Mouse (Mus musculus): ENCODE data around the gene Nrxn3. TPM values are rescaled to one million over a fixed set of nuclear protein-coding genes. Genes with fewer than 3 reads are reported as not detected.

The Nrxn3 gene
- polyA plus RNA-seq, 1 experiment, result 3.0 TPM

- Histone ChIP-seq H3K4me3 (no peak overlapping the region), H3K36me3 (ENCODE audit: control insufficient read depth, insufficient read depth) (no peaks in the 10 kb centered on the region), H3K27me3 (ENCODE audit: control insufficient read depth, insufficient read depth, insufficient read length) (no peaks in the 10 kb centered on the region), H3K4me2 (ENCODE audit: low read depth) (no peak overlapping the region), H3ac (ENCODE audit: control insufficient read depth, insufficient read length) (no peak overlapping the region), H3K79me2 (ENCODE audit: control insufficient read depth, insufficient read depth) (no peaks in the 10 kb centered on the region)
- TF ChIP-seq E2F4 (IDR thresholded peaks at IDR 0.05; ENCODE audit: insufficient read depth) (no peak), MYOD1 (IDR thresholded peaks at IDR 0.05; ENCODE audit: control insufficient read depth in 1 of 3, insufficient read length in 2 of 3, low read depth in 2 of 3) (no peak), USF1 (IDR thresholded peaks at IDR 0.05; ENCODE audit: low read depth) (no peak), POLR2AphosphoS2 (IDR thresholded peaks at IDR 0.05; ENCODE audit: insufficient read length, low read depth) (no peak), REST (IDR thresholded peaks at IDR 0.05; ENCODE audit: insufficient read depth, insufficient read length) (no peak), CEBPB (IDR thresholded peaks at IDR 0.05; ENCODE audit: insufficient read depth, poor library complexity, severe bottlenecking) (no peak), TCF12 (IDR thresholded peaks at IDR 0.05; ENCODE audit: insufficient read depth, poor library complexity, severe bottlenecking) (no peak), SRF (IDR thresholded peaks at IDR 0.05; ENCODE audit: control insufficient read depth, insufficient read length, low read depth) (no peak), MYOG (IDR thresholded peaks at IDR 0.05; ENCODE audit: control insufficient read depth in 1 of 3, insufficient read depth in 1 of 3, insufficient read length in 2 of 3, low read depth in 2 of 3) (no peak), MAX (IDR thresholded peaks at IDR 0.05; ENCODE audit: low read depth) (no peak), POLR2A (IDR thresholded peaks at IDR 0.05; ENCODE audit: insufficient read length, low read depth) (no peak)
Measured at GRCm38 (mm10) chr12:89554740-89555430, 832.2 kb downstream of the Nrxn3 start.

GRCm38 (mm10) chr12:89558921-89559320, 836.2 kb downstream of the Nrxn3 start:
- TF ChIP-seq POLR2AphosphoS2 (IDR thresholded peaks at IDR 0.05; ENCODE audit: insufficient read length, low read depth) (no peak), MYOD1 (IDR thresholded peaks at IDR 0.05; ENCODE audit: control insufficient read depth in 1 of 3, insufficient read length in 2 of 3, low read depth in 2 of 3) (no peak)
- H3K4me2 ChIP-seq (ENCODE audit: low read depth), result no peak overlapping the region

GRCm38 (mm10) chr12:89561989-89562565, 839.4 kb downstream of the Nrxn3 start:
- Histone ChIP-seq H3K4me2 (ENCODE audit: low read depth) (no peak overlapping the region), H3K79me2 (ENCODE audit: control insufficient read depth, insufficient read depth) (no peaks in the 10 kb centered on the region), H3K4me3 (no peak overlapping the region), H3K27me3 (ENCODE audit: control insufficient read depth, insufficient read depth, insufficient read length) (no peaks in the 10 kb centered on the region), H3K36me3 (ENCODE audit: control insufficient read depth, insufficient read depth) (no peaks in the 10 kb centered on the region), H3ac (ENCODE audit: control insufficient read depth, insufficient read length) (no peak overlapping the region)
- no peak for TF ChIP-seq POLR2AphosphoS2 (IDR thresholded peaks at IDR 0.05; ENCODE audit: insufficient read length, low read depth)
- no peak for TF ChIP-seq CEBPB (IDR thresholded peaks at IDR 0.05; ENCODE audit: insufficient read depth, poor library complexity, severe bottlenecking)
- TF ChIP-seq USF1 (IDR thresholded peaks at IDR 0.05; ENCODE audit: low read depth), result no peak
- TF ChIP-seq E2F4 (IDR thresholded peaks at IDR 0.05; ENCODE audit: insufficient read depth), result no peak
- no peak for TF ChIP-seq REST (IDR thresholded peaks at IDR 0.05; ENCODE audit: insufficient read depth, insufficient read length)
- no peak for TF ChIP-seq TCF12 (IDR thresholded peaks at IDR 0.05; ENCODE audit: insufficient read depth, poor library complexity, severe bottlenecking)
- TF ChIP-seq MYOD1 (IDR thresholded peaks at IDR 0.05; ENCODE audit: control insufficient read depth in 1 of 3, insufficient read length in 2 of 3, low read depth in 2 of 3), result no peak
- no peak for TF ChIP-seq MAX (IDR thresholded peaks at IDR 0.05; ENCODE audit: low read depth)
- TF ChIP-seq MYOG (IDR thresholded peaks at IDR 0.05; ENCODE audit: control insufficient read depth in 1 of 3, insufficient read depth in 1 of 3, insufficient read length in 2 of 3, low read depth in 2 of 3), result no peak
- TF ChIP-seq SRF (IDR thresholded peaks at IDR 0.05; ENCODE audit: control insufficient read depth, insufficient read length, low read depth), result no peak
- TF ChIP-seq TCF3 (IDR thresholded peaks at IDR 0.05; ENCODE audit: insufficient read length, low read depth), result no peak
- no peak for TF ChIP-seq POLR2A (IDR thresholded peaks at IDR 0.05; ENCODE audit: insufficient read length, low read depth)

More at GRCm38 (mm10) chr12:89558921-89559320, 836.2 kb downstream of the Nrxn3 start:
- Histone ChIP-seq H3K79me2 (ENCODE audit: control insufficient read depth, insufficient read depth) (no peaks in the 10 kb centered on the region), H3K36me3 (ENCODE audit: control insufficient read depth, insufficient read depth) (no peaks in the 10 kb centered on the region), H3K4me3 (no peak overlapping the region), H3ac (ENCODE audit: control insufficient read depth, insufficient read length) (no peak overlapping the region), H3K27me3 (ENCODE audit: control insufficient read depth, insufficient read depth, insufficient read length) (no peaks in the 10 kb centered on the region)

GRCm38 (mm10) chr12:89568723-89569377, 846.2 kb downstream of the Nrxn3 start:
- no peaks in the 10 kb centered on the region for H3K36me3 ChIP-seq (ENCODE audit: control insufficient read depth, insufficient read depth)
- H3ac ChIP-seq (ENCODE audit: control insufficient read depth, insufficient read length), result no peak overlapping the region
- no peak overlapping the region for H3K4me2 ChIP-seq (ENCODE audit: low read depth)
- no peaks in the 10 kb centered on the region for H3K27me3 ChIP-seq (ENCODE audit: control insufficient read depth, insufficient read depth, insufficient read length)
- TF ChIP-seq E2F4 (IDR thresholded peaks at IDR 0.05; ENCODE audit: insufficient read depth) (no peak), POLR2AphosphoS2 (IDR thresholded peaks at IDR 0.05; ENCODE audit: insufficient read length, low read depth) (no peak), SRF (IDR thresholded peaks at IDR 0.05; ENCODE audit: control insufficient read depth, insufficient read length, low read depth) (no peak)
- no peaks in the 10 kb centered on the region for H3K79me2 ChIP-seq (ENCODE audit: control insufficient read depth, insufficient read depth)
- no peak overlapping the region for H3K4me3 ChIP-seq

- no peaks in the 10 kb centered on the region for H3K36me3 ChIP-seq (ENCODE audit: control insufficient read depth, insufficient read depth)
- no peaks in the 10 kb centered on the region for H3K79me2 ChIP-seq (ENCODE audit: control insufficient read depth, insufficient read depth)
- TF ChIP-seq MYOG (IDR thresholded peaks at IDR 0.05; ENCODE audit: control insufficient read depth in 1 of 3, insufficient read depth in 1 of 3, insufficient read length in 2 of 3, low read depth in 2 of 3) (no peak), TCF3 (IDR thresholded peaks at IDR 0.05; ENCODE audit: insufficient read length, low read depth) (no peak), USF1 (IDR thresholded peaks at IDR 0.05; ENCODE audit: low read depth) (no peak), POLR2AphosphoS2 (IDR thresholded peaks at IDR 0.05; ENCODE audit: insufficient read length, low read depth) (no peak), MYOD1 (IDR thresholded peaks at IDR 0.05; ENCODE audit: control insufficient read depth in 1 of 3, insufficient read length in 2 of 3, low read depth in 2 of 3) (no peak), SRF (IDR thresholded peaks at IDR 0.05; ENCODE audit: control insufficient read depth, insufficient read length, low read depth) (no peak), CEBPB (IDR thresholded peaks at IDR 0.05; ENCODE audit: insufficient read depth, poor library complexity, severe bottlenecking) (no peak), E2F4 (IDR thresholded peaks at IDR 0.05; ENCODE audit: insufficient read depth) (no peak), POLR2A (IDR thresholded peaks at IDR 0.05; ENCODE audit: insufficient read length, low read depth) (no peak), REST (IDR thresholded peaks at IDR 0.05; ENCODE audit: insufficient read depth, insufficient read length) (no peak), TCF12 (IDR thresholded peaks at IDR 0.05; ENCODE audit: insufficient read depth, poor library complexity, severe bottlenecking) (no peak), MAX (IDR thresholded peaks at IDR 0.05; ENCODE audit: low read depth) (no peak)
- no peaks in the 10 kb centered on the region for H3K27me3 ChIP-seq (ENCODE audit: control insufficient read depth, insufficient read depth, insufficient read length)
- no peak overlapping the region for H3K4me3 ChIP-seq
- no peak overlapping the region for H3ac ChIP-seq (ENCODE audit: control insufficient read depth, insufficient read length)
- H3K4me2 ChIP-seq (ENCODE audit: low read depth), result no peak overlapping the region
Measured at GRCm38 (mm10) chr12:89592459-89592858, 869.8 kb downstream of the Nrxn3 start.
